Mouse (Mus musculus): ENCODE measurements at regions not wholly inside any gene's neighbourhood (a gene's known extent, or its start where the extent isn't known, plus 50 kb on each side); places are given as distances from the start of the nearest gene placed in this dataset.

DNA sequence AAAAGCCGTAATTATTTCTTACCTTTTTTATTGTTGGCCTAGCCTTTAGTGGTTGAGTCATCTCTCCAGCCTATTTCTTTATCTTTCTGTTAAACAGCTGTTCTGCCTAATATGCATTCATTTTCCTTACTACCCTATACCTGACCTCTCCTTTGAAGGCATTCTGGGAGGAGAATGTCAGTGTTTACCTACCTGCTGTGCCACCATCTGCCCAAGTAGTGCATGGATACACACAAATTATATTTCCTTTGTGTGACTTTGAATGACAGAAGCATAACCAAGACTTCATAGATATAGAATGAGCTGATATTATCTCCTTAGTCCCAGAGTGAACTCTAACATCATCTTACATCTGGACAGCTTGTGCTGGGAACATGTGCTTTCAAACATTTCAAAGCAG is 293.5 kb upstream of the Tom1l1 start:
- no peak for ATAC-seq (ENCODE audit: poor library complexity, severe bottlenecking)

DNA sequence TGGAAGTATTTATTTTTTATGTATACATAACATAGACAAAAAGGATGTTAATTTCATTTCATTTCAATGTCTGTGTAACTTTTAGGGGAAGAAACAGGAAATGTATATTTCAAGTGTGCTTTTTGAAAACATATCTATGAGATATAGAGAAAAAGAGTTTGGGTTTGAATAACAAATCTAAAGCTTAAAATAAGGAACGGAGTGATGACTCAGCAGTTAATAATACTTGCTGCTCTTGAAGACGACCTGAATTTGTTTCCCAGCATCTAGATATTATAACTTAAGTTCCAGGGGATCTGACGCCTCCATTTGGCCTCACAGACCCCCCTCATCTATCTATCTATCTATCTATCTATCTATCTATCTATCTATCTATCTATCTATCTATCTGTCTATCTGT is 290.1 kb upstream of the Tom1l1 start:
- no peak for ATAC-seq (ENCODE audit: poor library complexity, severe bottlenecking)

DNA sequence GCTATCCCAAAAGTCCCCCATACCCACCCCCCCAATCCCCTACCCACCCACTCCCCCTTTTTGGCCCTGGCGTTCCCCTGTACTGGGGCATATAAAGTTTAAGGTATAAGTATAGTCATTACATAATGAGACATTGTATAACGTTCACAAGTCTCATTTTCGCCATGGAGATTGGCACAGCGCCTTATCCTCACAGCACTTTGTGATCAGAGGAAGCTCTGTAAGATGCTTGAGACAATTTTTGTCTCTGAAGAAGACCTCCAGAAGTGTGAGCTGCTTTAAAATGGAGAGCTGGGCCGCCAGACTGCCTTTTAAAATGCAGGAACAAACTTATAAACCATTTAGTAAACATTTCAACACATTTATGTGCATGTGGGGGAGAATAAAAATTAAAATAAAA is 252.9 kb upstream of the Tom1l1 start:
- ATAC-seq (ENCODE audit: poor library complexity, severe bottlenecking): no peak

DNA sequence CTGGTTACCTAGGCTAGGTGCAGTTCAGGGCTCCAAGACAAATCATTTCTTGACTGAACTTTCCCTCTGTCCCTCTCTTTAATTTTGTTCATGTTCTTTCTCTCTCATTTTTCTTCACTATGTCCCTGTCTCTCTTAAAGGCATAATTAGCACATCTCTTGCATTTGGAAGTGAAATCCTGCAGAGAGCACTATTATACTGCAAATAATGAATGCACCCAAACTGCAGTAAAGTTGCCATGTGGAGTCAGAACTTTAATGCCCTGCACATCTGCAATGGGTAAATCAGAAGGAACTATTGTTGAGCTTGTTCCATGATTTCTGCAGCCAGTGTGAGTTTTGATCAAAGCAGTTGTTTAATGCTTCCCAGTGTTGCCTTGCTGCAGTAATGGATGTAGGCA is 237.6 kb upstream of the Tom1l1 start:
- no peak for ATAC-seq (ENCODE audit: poor library complexity, severe bottlenecking)

DNA sequence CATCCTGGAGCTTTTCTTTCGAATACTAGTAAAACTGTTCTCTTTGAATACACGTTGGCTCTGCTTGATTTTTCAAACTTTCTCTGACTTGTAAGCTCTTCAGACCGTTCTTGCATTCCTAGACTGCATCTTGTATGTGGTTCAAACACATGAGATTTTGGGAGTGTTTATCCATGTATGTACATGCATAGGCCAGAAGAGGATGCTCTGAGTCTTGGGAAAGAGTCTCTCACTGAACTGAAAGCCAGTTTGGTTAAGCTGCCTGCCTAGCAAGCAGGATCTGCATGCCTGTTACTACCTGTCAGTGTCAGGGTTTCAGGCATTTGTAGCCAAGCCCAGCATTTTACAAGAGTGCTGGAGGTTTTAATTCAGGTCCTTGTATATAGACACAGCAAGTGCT is 229.6 kb upstream of the Tom1l1 start:
- no peak for ATAC-seq (ENCODE audit: poor library complexity, severe bottlenecking)

DNA sequence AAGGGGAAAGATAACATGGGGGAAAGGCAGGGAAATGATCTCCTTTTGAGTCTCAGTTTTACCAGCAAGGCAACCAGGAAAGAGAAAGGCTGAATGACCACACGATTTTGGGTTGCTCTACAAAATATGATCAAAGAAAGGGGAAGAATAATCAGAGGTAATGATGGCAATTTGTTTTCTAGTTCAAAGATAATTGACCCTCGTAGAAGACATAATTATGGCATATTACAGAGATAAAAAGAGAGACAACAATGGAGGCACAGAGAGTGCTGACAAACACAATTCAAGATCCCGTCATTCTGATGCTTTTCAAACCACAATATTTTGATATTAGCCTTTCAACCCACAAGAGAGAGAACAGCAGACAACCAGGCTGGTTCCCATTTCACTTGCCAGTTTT is 206.1 kb upstream of the Tom1l1 start:
- ATAC-seq (ENCODE audit: poor library complexity, severe bottlenecking): no peak

DNA sequence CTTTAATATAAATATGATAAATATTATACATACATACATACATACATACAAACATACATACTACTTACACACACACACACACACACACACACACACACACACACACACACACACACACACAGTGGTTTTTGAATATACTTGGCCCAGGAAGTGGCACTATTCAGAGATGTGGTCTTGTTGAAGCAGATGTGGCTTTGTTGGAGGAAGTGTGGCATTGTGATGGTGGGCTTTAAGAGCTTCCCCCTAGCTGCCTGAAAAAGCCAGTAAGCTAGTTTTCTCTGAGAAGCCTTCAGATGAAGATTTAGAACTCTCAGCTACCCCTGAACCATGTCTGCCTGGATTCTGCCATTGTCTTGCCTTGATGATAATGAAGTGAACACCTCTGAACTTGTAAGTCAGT is 185.0 kb upstream of the Tom1l1 start:
- ATAC-seq (ENCODE audit: poor library complexity, severe bottlenecking): no peak

DNA sequence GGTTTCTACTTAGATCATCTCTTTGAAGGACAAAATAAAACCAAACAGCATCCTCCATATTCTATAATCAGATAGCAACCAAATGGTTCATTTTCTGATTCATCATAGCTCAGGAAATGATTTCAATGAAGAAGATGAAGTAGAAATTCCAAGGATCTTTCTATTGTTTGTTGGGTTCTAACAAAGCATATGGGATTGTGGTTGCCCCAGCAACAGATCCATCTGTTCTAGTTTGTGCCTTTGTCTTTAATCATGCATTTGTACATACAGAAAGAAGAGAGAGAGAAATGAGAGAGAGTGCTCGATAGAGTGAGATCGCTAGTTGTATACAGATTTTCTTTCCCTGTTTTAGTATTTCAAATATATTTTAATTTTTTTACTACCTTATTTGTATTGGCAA is 183.5 kb upstream of the Tom1l1 start:
- ATAC-seq (ENCODE audit: poor library complexity, severe bottlenecking): no peak

DNA sequence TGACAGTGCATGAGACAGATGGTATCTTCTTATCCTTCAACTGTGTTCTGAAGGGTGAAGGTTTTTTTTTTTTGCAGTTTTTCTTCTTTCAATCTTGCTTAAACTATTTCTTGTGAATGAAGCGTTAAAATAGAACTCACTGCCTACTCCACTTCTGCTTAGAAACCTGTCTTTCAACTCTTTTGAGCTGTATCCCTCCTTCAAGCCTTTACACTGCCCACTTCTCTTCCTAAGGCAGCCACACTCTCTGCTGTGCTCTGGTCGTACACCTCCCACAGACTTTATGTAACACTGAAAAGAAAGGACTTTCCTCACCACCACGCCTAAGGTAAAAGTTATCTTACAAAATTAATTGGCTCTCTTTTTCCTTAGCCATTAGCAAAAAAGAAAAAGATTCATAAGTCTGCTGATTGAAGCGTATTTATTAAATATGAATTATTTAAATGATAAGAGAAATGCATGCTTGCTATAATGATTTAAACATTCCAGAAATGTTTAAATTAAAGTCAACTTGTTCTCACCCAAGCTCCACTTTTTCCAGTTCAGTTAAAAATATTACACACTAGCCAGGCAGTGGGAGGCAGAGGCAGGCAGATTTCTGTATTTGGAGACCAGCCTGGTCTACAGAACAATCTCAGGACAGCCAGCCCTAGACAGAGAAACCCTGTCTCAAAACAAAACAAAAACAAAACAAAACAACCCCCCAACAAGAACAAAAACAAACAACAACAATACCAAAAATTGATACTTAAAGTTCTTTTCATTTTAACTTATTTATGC is 176.0 kb upstream of the Tom1l1 start:
- ATAC-seq (ENCODE audit: poor library complexity, severe bottlenecking): no peak

DNA sequence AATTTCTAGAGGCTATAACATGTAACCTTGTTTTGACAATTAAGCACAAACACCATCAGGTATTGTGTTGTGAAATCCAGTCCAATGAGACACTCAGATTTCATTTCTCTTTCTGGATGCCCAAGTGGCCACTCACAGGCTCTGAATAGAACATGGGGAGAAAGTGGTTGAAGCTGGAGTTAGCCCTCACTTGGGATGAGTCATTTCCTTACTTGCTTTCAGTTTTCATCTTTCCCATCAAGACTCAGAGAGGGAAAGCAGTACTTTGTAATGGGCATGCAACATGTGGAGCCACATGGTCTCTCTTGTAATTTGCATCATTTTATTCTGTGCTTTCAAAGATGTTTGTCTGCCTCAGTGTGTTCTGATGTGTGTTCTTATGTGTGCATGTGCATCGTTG is 167.6 kb upstream of the Tom1l1 start:
- no peak for ATAC-seq (ENCODE audit: poor library complexity, severe bottlenecking)

DNA sequence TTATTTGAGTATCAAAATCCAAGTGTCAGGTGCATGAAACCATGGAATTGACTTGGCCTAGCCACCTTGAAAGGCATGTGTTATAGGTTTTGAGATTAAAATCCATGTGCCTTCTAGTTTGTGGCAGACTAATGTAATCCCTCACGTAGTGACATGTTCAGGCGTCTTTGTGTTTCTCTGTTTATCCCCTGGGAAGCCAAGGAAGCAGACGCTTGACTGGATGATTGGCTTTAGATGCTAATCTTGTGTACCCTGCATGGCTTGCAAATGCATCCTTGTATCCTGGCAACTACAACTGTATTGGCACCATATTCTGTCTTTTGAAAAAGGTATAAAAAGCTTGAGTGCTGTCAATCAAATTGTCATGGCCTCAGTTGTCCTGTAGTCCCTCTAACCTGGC is 167.2 kb upstream of the Tom1l1 start:
- no peak for ATAC-seq (ENCODE audit: poor library complexity, severe bottlenecking)

DNA sequence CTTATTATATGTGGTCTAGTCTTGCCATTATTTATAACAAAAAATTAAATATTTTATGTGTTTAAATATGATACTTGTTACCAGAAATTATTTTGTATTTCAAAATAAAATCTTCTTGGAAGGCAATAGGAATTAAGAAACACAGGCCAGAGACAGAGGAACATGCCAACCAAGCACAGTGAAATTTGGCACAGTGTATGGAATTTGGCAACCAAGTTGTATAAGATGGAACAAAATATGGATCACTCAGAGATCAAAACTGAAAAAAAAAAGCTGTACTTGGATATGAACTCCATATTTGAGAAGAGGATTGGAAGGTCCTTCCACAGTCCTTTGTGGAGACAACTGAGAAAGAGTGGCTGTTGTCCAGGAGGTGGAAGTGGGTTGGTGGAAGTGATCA is 163.1 kb upstream of the Tom1l1 start:
- no peak for ATAC-seq (ENCODE audit: poor library complexity, severe bottlenecking)

DNA sequence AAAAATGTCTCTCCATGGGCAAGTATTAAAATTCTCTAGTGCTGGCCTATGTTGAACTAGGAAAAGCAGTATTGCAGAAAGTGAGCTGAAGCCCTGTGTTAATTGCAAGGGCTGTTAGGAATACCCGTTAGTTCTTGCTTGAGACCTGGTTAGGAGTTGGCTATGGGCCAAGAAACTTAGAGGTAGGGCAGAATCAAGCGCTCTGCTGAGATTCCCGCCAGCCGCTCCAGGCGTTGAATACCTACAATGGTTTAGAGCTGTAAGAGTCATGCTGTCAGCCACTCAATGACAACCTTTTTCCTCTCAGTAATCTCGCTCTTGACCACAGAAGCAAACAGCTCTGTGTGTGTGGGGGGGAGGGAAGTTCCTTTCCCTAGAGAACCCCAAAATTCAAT is 156.8 kb upstream of the Tom1l1 start:
- no peak for ATAC-seq (ENCODE audit: poor library complexity, severe bottlenecking)

DNA sequence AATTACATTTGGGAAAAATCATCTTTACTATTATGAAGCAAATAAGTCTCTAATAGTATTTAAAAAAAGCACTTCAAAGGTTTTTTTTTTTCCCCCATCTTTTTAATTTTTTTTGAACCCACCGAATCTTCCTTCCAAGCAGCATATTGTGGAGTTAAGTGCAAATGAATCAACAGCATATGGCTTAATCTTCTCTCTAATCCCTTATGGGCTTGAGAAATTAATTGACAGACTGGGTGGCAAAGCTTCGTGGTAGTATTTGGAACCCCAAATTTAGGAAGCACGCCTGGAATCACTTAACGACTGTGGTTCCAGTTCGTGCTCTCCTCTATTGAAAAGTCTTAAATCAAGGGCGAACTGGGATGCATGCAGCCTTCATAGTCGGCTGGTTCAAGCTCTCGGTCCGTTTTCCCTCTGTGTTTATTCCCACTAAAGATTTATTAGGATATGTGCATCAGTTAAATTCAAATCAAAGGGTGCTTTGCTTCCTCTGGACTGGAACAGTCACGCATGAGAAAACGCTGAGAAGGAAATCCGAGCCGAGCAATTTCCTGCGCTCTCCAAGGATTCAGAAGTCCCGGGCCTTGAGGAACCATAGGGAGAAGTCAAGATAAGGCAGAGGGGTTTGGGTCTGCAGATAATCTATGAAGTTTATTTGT is 156.2 kb upstream of the Tom1l1 start:
- ATAC-seq (ENCODE audit: poor library complexity, severe bottlenecking): no peak

DNA sequence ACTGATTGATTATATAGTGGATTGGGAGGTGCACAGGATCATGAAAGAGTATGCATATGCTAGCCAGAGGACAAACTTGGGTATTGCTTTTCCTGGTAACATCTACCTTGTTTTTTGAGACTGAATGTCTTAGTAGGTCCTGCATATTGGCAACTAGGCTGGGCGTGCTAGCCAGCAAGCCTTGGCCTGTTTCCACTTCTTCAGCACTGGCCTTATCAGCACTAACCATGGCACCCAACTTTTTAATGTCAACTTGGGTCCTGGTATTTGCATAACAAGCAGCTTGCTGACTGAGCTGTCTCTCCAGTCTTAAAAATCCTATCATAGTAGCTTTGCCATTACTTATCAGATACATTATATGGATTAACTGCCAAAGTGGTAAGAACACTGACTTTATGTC is 150.0 kb upstream of the Tom1l1 start:
- no peak for ATAC-seq (ENCODE audit: poor library complexity, severe bottlenecking)

DNA sequence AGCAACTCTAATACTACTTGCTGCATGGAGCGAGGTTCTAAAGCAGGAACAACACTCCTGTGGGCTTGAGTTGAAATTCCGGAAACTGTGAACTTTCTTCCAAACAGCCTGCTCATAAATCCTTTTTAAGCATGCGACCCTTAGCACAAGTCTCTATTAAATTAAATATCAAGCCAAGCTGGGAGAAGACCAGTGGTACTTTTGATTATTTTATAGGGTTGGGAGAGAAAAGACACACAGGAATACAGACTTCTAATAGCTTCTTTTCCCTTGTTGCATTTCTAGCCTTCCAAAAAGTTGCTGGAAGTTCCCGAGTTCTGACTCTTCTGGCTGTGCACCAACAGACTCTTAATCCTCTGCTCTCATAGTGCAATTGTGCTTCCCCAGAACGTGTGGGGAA is 136.6 kb upstream of the Tom1l1 start:
- no peak for ATAC-seq (ENCODE audit: poor library complexity, severe bottlenecking)

DNA sequence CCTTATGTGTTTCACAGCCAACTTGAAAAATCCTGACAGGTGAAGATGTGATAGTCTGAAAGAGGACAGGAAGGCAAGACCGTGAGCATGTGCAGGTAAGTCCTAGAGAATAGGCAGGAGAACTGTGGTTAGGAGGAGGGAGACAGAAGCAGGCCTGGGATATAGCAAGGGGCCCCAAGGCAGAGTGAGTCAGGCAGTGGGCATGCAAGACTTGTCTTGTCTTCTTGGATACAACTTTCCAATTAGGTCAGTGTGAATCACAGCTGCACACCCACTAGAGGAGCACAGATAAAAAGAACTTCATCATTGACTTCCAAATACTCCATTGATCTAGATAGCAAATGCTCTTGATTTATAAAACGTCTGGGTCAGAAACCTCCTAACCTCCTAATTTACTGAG is 128.6 kb upstream of the Tom1l1 start:
- no peak for ATAC-seq (ENCODE audit: poor library complexity, severe bottlenecking)

DNA sequence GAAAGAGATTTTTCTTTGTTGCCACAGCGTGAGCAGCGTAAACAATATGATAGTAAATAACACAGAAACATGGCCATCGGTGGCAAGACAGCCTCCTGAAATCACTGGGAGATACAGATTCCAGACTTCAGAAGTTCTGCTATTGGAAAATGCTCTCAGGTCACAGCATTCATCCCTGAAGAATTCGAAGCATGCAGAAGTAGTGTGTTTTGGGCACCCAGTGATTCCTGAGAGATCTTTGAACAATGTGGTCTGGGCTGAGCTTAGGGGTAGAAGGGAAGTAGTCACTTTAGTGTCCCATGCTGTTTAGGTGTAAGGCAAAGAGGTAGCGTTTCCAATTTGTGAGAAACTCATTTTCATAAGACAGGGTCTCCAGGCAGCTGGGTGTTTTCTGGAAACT is 126.3 kb upstream of the Tom1l1 start:
- no peak for ATAC-seq (ENCODE audit: poor library complexity, severe bottlenecking)

DNA sequence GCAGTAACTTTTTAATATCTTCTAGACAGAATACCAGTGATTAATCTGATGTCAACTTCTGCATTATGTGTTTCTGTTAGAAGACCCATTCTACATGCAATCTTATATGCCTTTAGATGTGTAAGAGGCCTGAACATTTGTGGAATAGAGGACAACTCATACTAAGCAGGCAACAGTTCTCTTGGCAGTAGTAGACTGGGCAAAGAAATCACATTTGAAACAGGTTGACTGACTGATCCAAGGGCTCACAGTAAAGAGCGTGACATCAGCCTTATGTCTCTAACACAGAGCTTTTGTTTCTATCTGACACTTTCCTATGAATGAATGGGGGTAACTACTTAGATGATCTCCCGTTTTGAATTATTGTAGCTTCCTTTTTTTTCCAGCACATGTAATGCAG is 124.8 kb upstream of the Tom1l1 start:
- ATAC-seq (ENCODE audit: poor library complexity, severe bottlenecking): no peak

DNA sequence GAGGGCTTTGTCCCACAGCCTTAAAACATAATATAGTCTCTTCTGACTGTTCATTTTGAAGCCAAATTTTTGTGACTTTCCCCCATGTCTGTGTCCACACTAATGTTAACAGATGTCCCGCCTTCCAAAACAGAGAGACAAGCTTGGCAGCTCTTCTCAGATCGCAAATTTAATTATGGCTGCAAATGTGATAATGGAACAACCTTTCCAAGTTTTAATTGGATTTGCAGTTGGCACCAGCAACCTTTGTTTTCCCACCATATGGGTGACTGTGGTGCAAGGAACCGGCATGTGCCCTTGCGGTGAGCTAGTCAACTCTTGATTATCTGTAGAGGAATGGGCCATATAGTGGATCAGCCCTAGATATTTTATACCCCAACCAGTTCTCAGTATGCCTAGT is 124.4 kb upstream of the Tom1l1 start:
- no peak for ATAC-seq (ENCODE audit: poor library complexity, severe bottlenecking)

DNA sequence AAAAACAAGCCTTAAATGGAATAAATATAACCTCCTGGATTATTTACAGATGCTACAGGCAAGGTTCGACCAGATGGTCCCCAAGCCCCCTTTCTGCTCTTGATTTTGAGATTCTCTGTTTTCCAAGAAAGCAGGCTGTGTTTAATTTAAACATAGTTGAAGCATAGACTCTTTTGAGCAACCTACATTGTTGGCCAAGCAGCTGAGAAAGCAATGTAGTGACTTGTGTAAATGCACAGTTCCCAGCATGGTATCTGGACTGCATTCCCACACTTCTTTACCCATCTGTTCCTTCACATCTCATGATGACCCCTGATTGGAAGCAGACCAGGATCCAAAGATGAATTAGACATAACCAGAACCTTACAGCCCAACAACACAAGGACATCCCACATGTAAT is 120.3 kb upstream of the Tom1l1 start:
- no peak for ATAC-seq (ENCODE audit: poor library complexity, severe bottlenecking)

DNA sequence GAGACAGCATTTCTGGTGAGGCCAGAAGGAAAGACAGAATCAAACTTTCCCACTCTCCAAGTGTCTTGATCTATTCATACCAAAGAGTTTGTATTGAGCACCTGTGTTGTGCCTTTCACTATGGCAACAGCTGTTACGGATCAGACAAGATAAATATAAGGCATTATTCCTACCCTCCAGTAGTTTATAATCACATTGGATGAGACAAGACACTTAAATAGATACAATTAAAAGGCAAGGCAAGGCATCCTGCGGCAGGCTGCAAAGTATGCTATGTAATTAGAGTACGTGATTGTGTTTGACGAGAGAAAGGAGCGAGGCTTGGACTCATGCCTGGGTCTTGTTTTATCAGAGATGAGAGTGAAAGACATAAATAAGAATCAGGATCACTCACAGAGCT is 119.2 kb upstream of the Tom1l1 start:
- no peak for ATAC-seq (ENCODE audit: poor library complexity, severe bottlenecking)

Measured in megakaryocyte, adult 5-6 weeks (primary cell).